Mouse (Mus musculus) limb, embryonic 11.5 days (tissue): ENCODE measurements around the gene Nop53. TPM values are rescaled to one million over a fixed set of nuclear protein-coding genes. Genes with fewer than 3 reads are reported as not detected.

ENCODE experiments used
- ATAC-seq: fragments of 200-750 bp; cut with Nextera tagmentation; 2 replicates; pipeline ENCODE4 v1.8.0; 2017; ENCODE audit warnings: low read depth; ENCODE audit not compliant: insufficient number of reproducible peaks, low FRiP score, low TSS enrichment
- DNase-seq: peaks from one replicate; pipeline ENCODE4 v3.0.0-alpha.2; 2015; ENCODE audit warnings: low spot score
- H3K27ac ChIP-seq: fragments of 300-500 bp; sonication (generic); replicated peaks from 2 replicates; pipeline ENCODE4 v1.5.1; 2014; ENCODE audit warnings: low read depth, mild to moderate bottlenecking, low read length
- H3K27me3 ChIP-seq: fragments of 300-500 bp; sonication (generic); 2 replicates; pipeline ENCODE4 v1.6.1; 2014; ENCODE audit warnings: mild to moderate bottlenecking, low read length, mixed read lengths; ENCODE audit not compliant: control insufficient read depth, insufficient read depth
- H3K36me3 ChIP-seq: fragments of 300-500 bp; sonication (generic); 2 replicates; pipeline ENCODE4 v1.6.1; 2014; ENCODE audit warnings: mild to moderate bottlenecking, low read length, moderate library complexity, mixed read lengths; ENCODE audit not compliant: control insufficient read depth, insufficient read depth
- H3K4me1 ChIP-seq: fragments of 300-500 bp; sonication (generic); 2 replicates; pipeline ENCODE4 v1.6.1; 2014; ENCODE audit warnings: low read length, mixed read lengths; ENCODE audit not compliant: control insufficient read depth, insufficient read depth
- H3K4me2 ChIP-seq: fragments of 300-500 bp; sonication (generic); 2 replicates; pipeline ENCODE4 v1.6.1; 2014; ENCODE audit warnings: low read depth, mild to moderate bottlenecking, moderate library complexity; ENCODE audit not compliant: severe bottlenecking
- H3K4me3 ChIP-seq: fragments of 300-500 bp; sonication (generic); 2 replicates; pipeline ENCODE4 v1.5.1; 2014; ENCODE audit warnings: low read depth, low read length
- H3K9ac ChIP-seq: fragments of 300-500 bp; sonication (generic); 2 replicates; pipeline ENCODE4 v1.6.1; 2014; ENCODE audit warnings: mild to moderate bottlenecking, low read length
- H3K9me3 ChIP-seq: fragments of 300-500 bp; sonication (generic); 2 replicates; pipeline ENCODE4 v1.6.1; 2016; ENCODE audit warnings: low read length; ENCODE audit not compliant: control insufficient read depth
- WGBS: fragments of 180-500 bp; shearing (Covaris S2); extraction: QIAGEN DNeasy Blood & Tissue Kit; methylation state at CpG from one replicate; pipeline ENCODE4 v1.1.7; 2014; 5-methylcytosine and 5-hydroxymethylcytosine counted together
- polyA plus RNA-seq: library from polyadenylated mRNA; unstranded; fragments of >200 nt; fragmentation: Nextera tagmentation; extraction: Ambion mirVana; gene quantifications from 2 replicates; pipeline ENCODE4 v1.2.1, GENCODE M21; 2014

The Nop53 gene
- polyA plus RNA-seq, 1 experiment from 2014 or later = 197 TPM

GRCm38 (mm10) chr7:15963798-15964652 is 18.2 kb upstream of the Nop53 start:
- WGBS = 83% methylated on average over 32 of the region's 32 CpGs
- H3K27me3 ChIP-seq = no peaks in the 10 kb centered on the region
- no peak overlapping the region for H3K4me3 ChIP-seq
- H3K36me3 ChIP-seq = no peaks in the 10 kb centered on the region
- no peak overlapping the region for H3K9ac ChIP-seq
- ATAC-seq (no peak), DNase-seq (no peak)
- 0 out of 2 replicates have a peak, but pooled peaks cover 6% of the 10 kb centered on the region for H3K4me1 ChIP-seq
- no peaks in the 10 kb centered on the region; the same call in 1 of the 2 replicates for H3K9me3 ChIP-seq
- H3K4me2 ChIP-seq = no peak overlapping the region
- no peak overlapping the region for H3K27ac ChIP-seq

- Histone ChIP-seq H3K27me3 (no peaks in the 10 kb centered on the region), H3K9ac (no peak overlapping the region), H3K4me1 (0 out of 2 replicates have a peak, but pooled peaks cover 6% of the 10 kb centered on the region), H3K9me3 (no peaks in the 10 kb centered on the region; the same call in 1 of the 2 replicates), H3K27ac (peak overlapping the region; percentile 36; the same call in 1 of the 2 replicates), H3K4me3 (no peak overlapping the region), H3K4me2 (no peak overlapping the region), H3K36me3 (no peaks in the 10 kb centered on the region)
- peak; percentile 38 for DNase-seq
- WGBS = 47% methylated on average over 12 of the region's 12 CpGs
- ATAC-seq = peak; percentile 53; the same call in 1 of the 2 replicates
Measured at GRCm38 (mm10) chr7:15962311-15963288, 16.7 kb upstream of the Nop53 start.

- WGBS = 84% methylated on average over 7 of the region's 7 CpGs
- Histone ChIP-seq H3K4me1 (0 out of 2 replicates have a peak, but pooled peaks cover 6% of the 10 kb centered on the region), H3K27me3 (no peaks in the 10 kb centered on the region), H3K4me2 (no peak overlapping the region), H3K36me3 (no peaks in the 10 kb centered on the region), H3K9ac (no peak overlapping the region), H3K4me3 (no peak overlapping the region), H3K27ac (no peak overlapping the region), H3K9me3 (no peaks in the 10 kb centered on the region; the same call in 1 of the 2 replicates)
- ATAC-seq (no peak), DNase-seq (no peak)
Measured at GRCm38 (mm10) chr7:15961798-15962197, 15.9 kb upstream of the Nop53 start.

GRCm38 (mm10) chr7:15961239-15961638 is 15.4 kb upstream of the Nop53 start:
- WGBS = 63% methylated on average over 4 of the region's 4 CpGs
- ATAC-seq (no peak), DNase-seq (no peak)
- Histone ChIP-seq H3K4me3 (no peak overlapping the region), H3K4me1 (0 out of 2 replicates have a peak, but pooled peaks cover 6% of the 10 kb centered on the region), H3K9ac (no peak overlapping the region), H3K36me3 (no peaks in the 10 kb centered on the region), H3K27me3 (no peaks in the 10 kb centered on the region), H3K27ac (no peak overlapping the region), H3K9me3 (no peaks in the 10 kb centered on the region; the same call in 1 of the 2 replicates), H3K4me2 (no peak overlapping the region)

GRCm38 (mm10) chr7:15960691-15961090 is 14.8 kb upstream of the Nop53 start:
- WGBS = 66% methylated on average over 4 of the region's 4 CpGs
- no peak overlapping the region for H3K4me3 ChIP-seq
- H3K27me3 ChIP-seq = no peaks in the 10 kb centered on the region
- no peaks in the 10 kb centered on the region; the same call in 1 of the 2 replicates for H3K9me3 ChIP-seq
- H3K36me3 ChIP-seq = no peaks in the 10 kb centered on the region
- no peak overlapping the region for H3K4me2 ChIP-seq
- DNase-seq = no peak
- H3K9ac ChIP-seq = no peak overlapping the region
- 0 out of 2 replicates have a peak, but pooled peaks cover 6% of the 10 kb centered on the region for H3K4me1 ChIP-seq
- ATAC-seq = no peak
- no peak overlapping the region for H3K27ac ChIP-seq

- no peaks in the 10 kb centered on the region for H3K36me3 ChIP-seq
- no peaks in the 10 kb centered on the region for H3K27me3 ChIP-seq
- no peak overlapping the region for H3K4me3 ChIP-seq
- H3K9me3 ChIP-seq = peaks cover 4% of the 10 kb centered on the region; the same call in 1 of the 2 replicates
- no peak overlapping the region for H3K4me2 ChIP-seq
- 76% methylated on average over 5 of the region's 5 CpGs for WGBS
- no peak overlapping the region for H3K9ac ChIP-seq
- no peak for DNase-seq
- no peak for ATAC-seq
- H3K27ac ChIP-seq = no peak overlapping the region
- no peaks in the 10 kb centered on the region for H3K4me1 ChIP-seq
Measured at GRCm38 (mm10) chr7:15956143-15956542, 10.3 kb upstream of the Nop53 start.

- no peaks in the 10 kb centered on the region for H3K4me1 ChIP-seq
- 0 out of 2 replicates have a peak, but pooled peaks cover 4% of the 10 kb centered on the region for H3K9me3 ChIP-seq
- H3K27me3 ChIP-seq = no peaks in the 10 kb centered on the region
- WGBS = 18% methylated on average over 7 of the region's 7 CpGs
- no peak overlapping the region for H3K27ac ChIP-seq
- DNase-seq (no peak), ATAC-seq (no peak)
- peak overlapping the region; percentile 40 for H3K4me2 ChIP-seq
- H3K36me3 ChIP-seq = no peaks in the 10 kb centered on the region
- 0 out of 2 replicates have a peak overlapping the region, but pooled peaks have one; percentile 28 for H3K9ac ChIP-seq
- H3K4me3 ChIP-seq = peak overlapping the region; percentile 18
Measured at GRCm38 (mm10) chr7:15955509-15955908, 9.6 kb upstream of the Nop53 start.

- no peak for ATAC-seq
- Histone ChIP-seq H3K27me3 (no peaks in the 10 kb centered on the region), H3K4me3 (peak overlapping the region; percentile 18), H3K36me3 (no peaks in the 10 kb centered on the region), H3K27ac (no peak overlapping the region), H3K9me3 (0 out of 2 replicates have a peak, but pooled peaks cover 4% of the 10 kb centered on the region), H3K4me1 (no peaks in the 10 kb centered on the region), H3K4me2 (peak overlapping the region; percentile 40), H3K9ac (0 out of 2 replicates have a peak overlapping the region, but pooled peaks have one; percentile 28)
- peak; percentile 52 for DNase-seq
- 3% methylated on average over 20 of the region's 21 CpGs for WGBS
Measured at GRCm38 (mm10) chr7:15954978-15955443, 9.1 kb upstream of the Nop53 start.
